Mouse (Mus musculus) spleen, adult 2 months (tissue): ENCODE measurements around the gene Hmcn1. TPM values are rescaled to one million over a fixed set of nuclear protein-coding genes. Genes with fewer than 3 reads are reported as not detected.

Source experiments
- DNase-seq, 2 experiments: peaks; one replicate each; pipeline versions ENCODE4 v3.0.0 to v3.0.0-alpha.2; 2012 to 2021; ENCODE audit warnings: low spot score in 2 of 2, low read depth in 1 of 2
- H3K27ac ChIP-seq: fragments of 200-500 bp; 2 replicates; pipeline ENCODE4 v1.5.1; 2012; ENCODE audit warnings: low read length, inconsistent platforms; ENCODE audit not compliant: insufficient read depth
- H3K27me3 ChIP-seq: fragments of 200-500 bp; 2 replicates; pipeline ENCODE4 v1.6.1; 2012; ENCODE audit warnings: mild to moderate bottlenecking, moderate library complexity, low read length, inconsistent platforms; ENCODE audit not compliant: control insufficient read depth, insufficient read depth
- H3K36me3 ChIP-seq: fragments of 200-500 bp; 2 replicates; pipeline ENCODE4 v1.6.1; 2012; ENCODE audit warnings: mild to moderate bottlenecking, low read length, inconsistent platforms; ENCODE audit not compliant: control insufficient read depth, insufficient read depth
- H3K4me1 ChIP-seq: fragments of 200-500 bp; 2 replicates; pipeline ENCODE4 v1.6.1; 2011; ENCODE audit warnings: inconsistent platforms; ENCODE audit not compliant: control insufficient read depth, insufficient read depth, insufficient read length
- H3K4me3 ChIP-seq: fragments of 200-500 bp; 2 replicates; pipeline ENCODE4 v1.5.1; 2011; ENCODE audit warnings: mild to moderate bottlenecking, inconsistent platforms; ENCODE audit not compliant: insufficient read depth, insufficient read length; ENCODE audit errors: extremely low read depth
- CTCF ChIP-seq: fragments of 200-500 bp; IDR thresholded peaks from 2 replicates; pipeline ENCODE4 v1.5.1; 2011; ENCODE audit warnings: mild to moderate bottlenecking, inconsistent platforms; ENCODE audit not compliant: insufficient read depth, insufficient read length, insufficient replicate concordance; ENCODE audit errors: extremely low read depth
- POLR2A ChIP-seq: fragments of 200-500 bp; IDR thresholded peaks from 2 replicates; pipeline ENCODE4 v1.6.1; 2011; ENCODE audit warnings: low read depth, low read length, inconsistent platforms
- WGBS: fragments of 180-500 bp; shearing (Covaris S2); methylation state at CpG from one replicate; pipeline ENCODE4 v1.1.7; 2018; 5-methylcytosine and 5-hydroxymethylcytosine counted together
- polyA plus RNA-seq: library from polyadenylated mRNA; depleted of rRNA; stranded (reverse); fragments of >200 nt; gene quantifications from 2 replicates; pipeline ENCODE4 v1.2.3, GENCODE M21; 2012

The Hmcn1 gene
- polyA plus RNA-seq, 1 experiment: 12.1 TPM

- Histone ChIP-seq H3K27me3 (peaks cover 5% of the 10 kb centered on the region), H3K36me3 (no peaks in the 10 kb centered on the region), H3K27ac (no peak overlapping the region), H3K4me3 (peak overlapping the region; percentile 12; the same call in 1 of the 2 replicates), H3K4me1 (peaks cover 4% of the 10 kb centered on the region)
- DNase-seq: no peak
- WGBS: 7% methylated on average over 10 of the region's 10 CpGs
- TF ChIP-seq POLR2A: no peak
- no peak for TF ChIP-seq CTCF
Observed at GRCm38 (mm10) chr1:150991745-150992554, 1.3 kb downstream of the Hmcn1 start.

DNA sequence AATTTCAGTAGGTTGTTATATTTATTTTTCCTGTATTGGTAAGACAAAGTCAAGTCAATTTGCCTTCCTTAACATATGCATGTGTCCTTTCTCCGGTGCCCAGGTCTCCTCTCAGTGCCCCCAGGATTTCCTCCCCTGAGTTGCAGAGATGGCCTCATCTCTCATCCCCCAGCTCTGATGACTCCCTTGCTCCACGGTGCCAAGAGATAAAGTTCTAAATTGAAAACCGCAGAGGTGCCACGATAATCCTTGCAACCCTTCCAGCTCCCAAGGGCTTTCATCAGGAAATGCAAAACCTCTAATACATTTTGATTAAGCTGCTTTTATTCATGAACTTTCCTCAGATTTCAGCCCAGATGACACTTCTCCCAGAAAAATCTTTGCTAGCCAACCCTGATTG, 8.3 kb downstream of the Hmcn1 start:
- no peaks in the 10 kb centered on the region for H3K36me3 ChIP-seq
- no peak for TF ChIP-seq CTCF
- no peak for TF ChIP-seq POLR2A
- 79% methylated on average over 4 of the region's 4 CpGs for WGBS
- H3K4me3 ChIP-seq: no peak overlapping the region
- H3K27me3 ChIP-seq: no peaks in the 10 kb centered on the region
- no peak for DNase-seq
- no peaks in the 10 kb centered on the region for H3K4me1 ChIP-seq
- H3K27ac ChIP-seq: no peak overlapping the region

- no peak for DNase-seq
- H3K27ac ChIP-seq: no peak overlapping the region; the same call in 1 of the 2 replicates
- TF ChIP-seq POLR2A (no peak), CTCF (no peak)
- H3K4me1 ChIP-seq: no peaks in the 10 kb centered on the region
- H3K4me3 ChIP-seq: no peak overlapping the region
- WGBS: 88% methylated on average over 6 of the region's 6 CpGs
- no peaks in the 10 kb centered on the region for H3K27me3 ChIP-seq
- no peaks in the 10 kb centered on the region for H3K36me3 ChIP-seq
Observed at GRCm38 (mm10) chr1:150984092-150984503, 9.1 kb downstream of the Hmcn1 start.

- Histone ChIP-seq H3K4me1 (no peaks in the 10 kb centered on the region), H3K36me3 (no peaks in the 10 kb centered on the region), H3K4me3 (no peak overlapping the region), H3K27ac (no peak overlapping the region), H3K27me3 (no peaks in the 10 kb centered on the region)
- DNase-seq: no peak
- no peak for TF ChIP-seq CTCF
- TF ChIP-seq POLR2A: no peak
- 95% methylated on average over 3 of the region's 3 CpGs for WGBS
Observed at GRCm38 (mm10) chr1:150978651-150979050, 14.6 kb downstream of the Hmcn1 start.

- Histone ChIP-seq H3K36me3 (no peaks in the 10 kb centered on the region), H3K27ac (no peak overlapping the region), H3K4me3 (no peak overlapping the region), H3K4me1 (no peaks in the 10 kb centered on the region), H3K27me3 (no peaks in the 10 kb centered on the region)
- no peak for DNase-seq
- TF ChIP-seq CTCF (no peak), POLR2A (no peak)
- WGBS: 41% methylated on average over 2 of the region's 2 CpGs
Observed at GRCm38 (mm10) chr1:150976263-150976662, 17.0 kb downstream of the Hmcn1 start.

- H3K4me1 ChIP-seq: no peaks in the 10 kb centered on the region
- H3K4me3 ChIP-seq: no peak overlapping the region
- TF ChIP-seq CTCF: no peak
- no peak for TF ChIP-seq POLR2A
- no peaks in the 10 kb centered on the region for H3K27me3 ChIP-seq
- H3K27ac ChIP-seq: no peak overlapping the region
- H3K36me3 ChIP-seq: no peaks in the 10 kb centered on the region
- no peak for DNase-seq
- 84% methylated on average over 5 of the region's 5 CpGs for WGBS
Observed at GRCm38 (mm10) chr1:150959486-150960074, 33.7 kb downstream of the Hmcn1 start.

GRCm38 (mm10) chr1:150951004-150951403, 42.2 kb downstream of the Hmcn1 start:
- H3K27me3 ChIP-seq: no peaks in the 10 kb centered on the region
- no peaks in the 10 kb centered on the region for H3K36me3 ChIP-seq
- DNase-seq: no peak
- no peak overlapping the region for H3K4me3 ChIP-seq
- no peak overlapping the region for H3K27ac ChIP-seq
- WGBS: 91% methylated on average over 5 of the region's 5 CpGs
- H3K4me1 ChIP-seq: no peaks in the 10 kb centered on the region
- no peak for TF ChIP-seq CTCF
